Mouse (Mus musculus) lung, postnatal 14 days (tissue): Measurements from ENCODE around the gene Rasd2.

Experiments used
- DNase-seq: peaks from one replicate; pipeline ENCODE4 v3.0.0; 2021

Rasd2 gene

GRCm38 (mm10) chr8:75219877-75220738 lies 6.4 kb downstream of the Rasd2 start:
- DNase-seq: peak; percentile 27

- DNase-seq: no peak
These were observed 8.9 kb downstream of the Rasd2 start for GRCm38 (mm10) chr8:75222665-75223064.

GRCm38 (mm10) chr8:75226773-75227172 lies 13.0 kb downstream of the Rasd2 start:
- DNase-seq: no peak

GRCm38 (mm10) chr8:75233915-75234554 lies 20.3 kb downstream of the Rasd2 start:
- no peak for DNase-seq

- no peak for DNase-seq
These were observed 33.6 kb downstream of the Rasd2 start for GRCm38 (mm10) chr8:75247331-75247730.

- DNase-seq: no peak
These were observed 35.4 kb downstream of the Rasd2 start for GRCm38 (mm10) chr8:75249186-75249585.

- DNase-seq: no peak
These were observed 40.3 kb downstream of the Rasd2 start for GRCm38 (mm10) chr8:75254027-75254426.

- no peak for DNase-seq
These were observed 41.9 kb downstream of the Rasd2 start for GRCm38 (mm10) chr8:75255635-75256034.

GRCm38 (mm10) chr8:75272166-75272565 lies 58.4 kb downstream of the Rasd2 start:
- DNase-seq: peak; percentile 24
